Mouse (Mus musculus): ENCODE measurements around the gene Ssh1.

Gene Ssh1

DNA sequence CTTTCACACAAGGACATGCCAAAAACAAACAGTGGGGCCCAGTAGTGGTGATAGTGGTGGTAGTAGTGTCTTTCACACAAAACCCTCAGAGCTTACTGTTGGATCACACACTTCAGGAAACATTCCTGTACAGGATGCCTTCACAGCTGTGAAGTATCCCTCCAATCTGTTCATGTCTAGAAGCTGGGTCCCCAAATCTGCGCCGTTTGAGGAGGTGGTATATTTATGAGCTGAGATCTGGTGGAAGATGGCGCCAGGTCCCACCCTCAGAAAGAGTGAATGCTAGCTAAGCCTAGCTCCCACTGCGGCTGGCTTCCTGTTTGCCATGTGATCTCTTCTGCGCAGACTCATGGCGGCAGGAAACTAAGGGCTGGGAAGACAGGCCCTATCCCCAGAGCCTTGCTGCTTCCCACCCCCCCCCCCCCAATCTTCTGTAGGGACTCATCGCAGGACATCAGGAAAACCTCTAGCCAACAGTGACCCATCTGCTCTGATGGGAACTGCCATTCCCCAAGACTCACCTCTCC lies 28.0 kb downstream of the Ssh1 start:
- no peak for DNase-seq (ENCODE audit: low spot score)

GRCm38 (mm10) chr5:113964972-113965371 lies 28.7 kb downstream of the Ssh1 start:
- DNase-seq (ENCODE audit: low spot score), result no peak

- no peak for DNase-seq (ENCODE audit: low spot score)
Observed at GRCm38 (mm10) chr5:113961776-113962175, 31.9 kb downstream of the Ssh1 start.

DNA sequence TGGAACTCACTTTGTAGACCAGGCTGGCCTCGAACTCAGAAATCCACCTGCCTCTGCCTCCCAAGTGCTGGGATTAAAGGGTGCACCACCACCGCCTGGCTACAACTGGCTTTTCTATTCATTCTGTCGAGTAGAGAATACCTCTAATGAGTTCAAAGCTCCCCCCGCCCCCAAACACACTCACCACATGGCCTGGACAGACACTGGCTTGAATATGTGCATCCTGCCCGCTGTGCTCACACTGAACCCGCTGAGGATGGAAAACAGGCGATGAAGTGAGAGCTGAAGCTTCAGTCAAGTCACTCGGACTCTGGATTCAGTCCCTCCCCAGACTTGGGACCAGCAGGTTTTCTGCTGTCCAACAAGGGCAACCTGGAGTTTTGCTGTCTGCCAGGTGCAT lies 33.3 kb downstream of the Ssh1 start:
- DNase-seq (ENCODE audit: low spot score), result no peak

GRCm38 (mm10) chr5:113959039-113959438 lies 34.7 kb downstream of the Ssh1 start:
- DNase-seq (ENCODE audit: low spot score), result no peak

DNA sequence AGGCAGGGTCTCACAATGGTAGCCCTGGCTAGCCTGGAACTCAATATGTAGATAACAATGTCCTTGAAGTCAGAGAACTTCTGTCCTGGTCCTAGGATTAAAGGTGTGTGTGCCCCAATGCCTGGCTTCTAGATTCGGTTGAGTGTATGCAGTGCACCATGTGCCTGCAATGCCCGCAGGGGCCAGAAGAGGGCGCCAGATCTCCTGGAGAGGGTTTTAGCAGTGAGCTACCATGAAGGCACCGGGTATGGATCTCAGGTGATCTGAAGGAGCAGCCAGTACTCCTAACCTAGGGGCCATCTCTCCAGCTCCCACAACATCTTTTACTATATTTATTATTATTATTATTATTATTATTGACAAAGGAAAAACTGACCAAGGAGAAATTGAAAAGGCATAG lies 37.2 kb downstream of the Ssh1 start:
- peak; percentile 87 for DNase-seq (ENCODE audit: low spot score)

- no peak for DNase-seq (ENCODE audit: low spot score)
Observed at GRCm38 (mm10) chr5:113955691-113956090, 38.0 kb downstream of the Ssh1 start.

GRCm38 (mm10) chr5:113955281-113955680 lies 38.4 kb downstream of the Ssh1 start:
- no peak for DNase-seq (ENCODE audit: low spot score)

GRCm38 (mm10) chr5:113954421-113954820 lies 39.3 kb downstream of the Ssh1 start:
- DNase-seq (ENCODE audit: low spot score), result peak; percentile 65

DNA sequence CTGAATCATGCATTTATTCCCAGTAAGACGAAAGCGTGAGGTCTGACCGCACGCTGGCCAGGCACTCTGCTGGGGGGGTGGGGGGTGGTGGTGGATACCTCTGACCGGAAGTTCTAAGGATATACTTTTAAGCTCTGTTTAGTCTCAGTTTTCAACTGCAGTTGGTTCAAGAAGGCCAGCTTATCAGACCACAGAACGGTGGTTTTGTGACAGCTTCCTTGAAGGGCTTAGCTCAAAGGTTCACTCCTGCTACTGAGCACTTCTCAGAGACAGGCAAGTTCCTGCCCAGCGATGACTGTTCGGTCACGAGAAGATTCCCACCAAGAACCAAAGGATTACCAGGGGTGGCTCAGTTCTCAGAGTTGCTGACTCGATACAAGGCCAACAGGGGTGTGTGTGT lies 41.2 kb downstream of the Ssh1 start:
- DNase-seq (ENCODE audit: low spot score), result no peak

DNA sequence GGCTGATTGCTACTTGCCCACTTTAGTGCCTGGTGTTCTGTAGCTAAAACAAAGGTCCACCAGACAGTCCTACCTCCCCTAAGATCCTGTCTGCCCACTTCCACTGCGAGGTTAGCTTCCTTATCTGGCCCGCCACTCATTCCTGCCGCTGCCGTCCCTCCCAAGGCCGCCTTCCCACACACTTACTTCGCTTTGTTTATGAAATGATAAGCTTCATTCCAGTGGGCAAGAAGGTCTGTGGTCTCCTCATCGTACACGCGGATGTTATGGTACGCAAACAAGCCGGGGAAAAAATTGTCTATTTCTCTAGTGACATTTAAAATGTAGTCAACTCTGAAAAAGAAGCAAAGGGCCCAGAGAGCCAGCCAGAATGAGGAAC lies 42.0 kb downstream of the Ssh1 start:
- no peak for DNase-seq (ENCODE audit: low spot score)

GRCm38 (mm10) chr5:113950786-113951692 lies 42.7 kb downstream of the Ssh1 start:
- no peak for DNase-seq (ENCODE audit: low spot score)

DNA sequence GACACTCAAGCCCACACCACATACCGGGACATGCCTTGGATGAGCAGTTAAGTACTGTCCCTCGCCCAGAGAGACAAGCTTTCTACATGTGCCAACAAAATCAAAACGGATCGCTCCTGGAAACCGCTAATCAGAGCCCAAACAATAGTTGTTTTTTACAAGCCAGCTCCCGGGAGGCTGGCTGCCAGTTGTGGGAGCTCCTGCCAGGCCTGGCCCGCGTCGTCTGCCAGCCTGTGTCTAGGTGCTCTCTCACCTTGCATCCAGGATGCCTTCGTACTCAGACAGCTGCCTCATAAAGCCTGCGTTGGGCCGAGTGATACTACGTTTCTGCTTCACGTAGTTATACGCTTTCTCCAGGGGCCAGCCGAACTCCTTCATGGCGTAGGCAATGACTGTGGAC lies 43.6 kb downstream of the Ssh1 start:
- DNase-seq (ENCODE audit: low spot score), result no peak

DNA sequence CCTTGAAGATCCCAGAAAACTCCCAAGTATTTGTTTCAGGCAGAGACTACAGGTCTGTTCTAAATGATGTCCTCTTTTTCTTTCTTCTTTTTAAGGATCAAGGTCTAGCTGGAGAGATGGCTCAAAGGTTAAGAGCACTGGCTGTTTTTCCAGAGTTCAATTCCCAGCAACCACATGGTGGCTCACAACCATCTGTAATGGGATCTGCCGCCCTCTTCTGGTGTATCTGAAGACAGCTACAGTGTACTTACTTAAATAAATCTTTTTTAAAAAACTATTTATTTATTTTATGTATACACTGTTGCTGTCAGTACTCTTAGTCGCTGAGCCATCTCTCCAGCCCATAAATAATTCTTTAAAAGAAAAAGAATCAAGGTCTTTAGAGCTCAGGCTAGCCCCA lies 46.4 kb downstream of the Ssh1 start:
- DNase-seq (ENCODE audit: low spot score), result no peak

GRCm38 (mm10) chr5:113945126-113945525 lies 48.6 kb downstream of the Ssh1 start:
- DNase-seq (ENCODE audit: low spot score), result no peak

- no peak for DNase-seq (ENCODE audit: low spot score)
Observed at GRCm38 (mm10) chr5:113943328-113943727, 50.4 kb downstream of the Ssh1 start.

DNA sequence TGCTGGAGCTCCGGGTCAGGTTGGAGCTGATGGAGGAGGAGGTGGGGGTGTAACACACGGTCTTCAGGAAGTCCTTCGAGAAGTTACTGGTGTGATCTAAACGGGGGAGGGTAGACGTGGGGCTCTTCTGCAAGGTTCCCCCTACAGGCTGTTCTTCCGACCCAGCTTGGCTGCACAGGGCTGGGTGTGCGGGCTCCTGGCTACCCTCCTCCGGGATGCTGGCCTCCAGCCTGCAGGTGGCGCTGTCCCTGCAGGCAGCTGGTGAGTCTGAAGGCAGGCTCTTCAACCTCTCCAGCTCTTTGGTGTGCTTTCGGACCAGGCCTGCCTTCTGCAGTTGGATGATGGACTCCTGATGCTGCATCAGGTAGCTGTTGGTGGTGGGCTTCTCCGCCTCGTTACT lies 51.1 kb downstream of the Ssh1 start:
- no peak for DNase-seq (ENCODE audit: low spot score)

GRCm38 (mm10) chr5:113939263-113939900 lies 54.3 kb downstream of the Ssh1 start:
- DNase-seq (ENCODE audit: low spot score), result no peak

- DNase-seq (ENCODE audit: low spot score), result no peak
Observed at GRCm38 (mm10) chr5:113937650-113938049, 56.0 kb downstream of the Ssh1 start.

DNA sequence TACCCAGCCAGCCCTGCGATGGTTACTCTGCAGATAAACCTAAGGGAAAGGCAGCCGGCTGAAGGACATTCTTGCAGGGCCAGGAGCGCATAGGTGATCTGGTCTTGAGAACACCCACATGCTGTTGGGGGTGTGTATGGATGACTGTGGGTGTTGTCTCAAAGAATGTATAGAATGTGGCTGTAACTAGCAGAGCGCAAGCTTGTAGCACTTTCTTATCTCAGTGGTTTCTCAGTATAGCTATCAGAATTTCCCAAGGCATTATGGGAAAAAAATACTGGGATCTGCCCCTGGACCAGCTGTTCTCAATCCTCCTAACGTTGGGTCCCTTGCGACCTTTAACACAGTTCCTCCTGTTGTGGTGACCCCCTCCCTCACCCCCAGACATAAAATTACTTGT lies 59.8 kb downstream of the Ssh1 start:
- DNase-seq (ENCODE audit: low spot score), result no peak

DNA sequence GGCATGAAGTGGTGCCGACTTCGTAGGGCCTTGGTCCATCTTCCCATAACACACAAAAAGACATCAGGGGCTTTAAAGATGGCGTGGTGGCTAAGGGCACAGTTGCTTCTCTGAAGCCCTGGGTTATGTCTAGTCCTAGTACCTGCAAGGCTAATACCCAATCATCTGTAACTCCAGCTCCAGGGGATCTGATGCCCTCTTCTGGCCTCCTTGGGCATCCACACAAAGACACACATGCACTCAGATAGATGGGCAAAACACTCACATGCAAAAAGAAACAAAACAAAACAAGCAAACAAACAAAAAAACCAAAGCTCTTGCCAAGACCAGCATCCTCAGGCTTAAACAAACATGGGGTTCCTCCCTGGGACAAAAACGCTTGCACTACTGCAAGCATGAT lies 60.2 kb downstream of the Ssh1 start:
- DNase-seq (ENCODE audit: low spot score), result no peak

DNA sequence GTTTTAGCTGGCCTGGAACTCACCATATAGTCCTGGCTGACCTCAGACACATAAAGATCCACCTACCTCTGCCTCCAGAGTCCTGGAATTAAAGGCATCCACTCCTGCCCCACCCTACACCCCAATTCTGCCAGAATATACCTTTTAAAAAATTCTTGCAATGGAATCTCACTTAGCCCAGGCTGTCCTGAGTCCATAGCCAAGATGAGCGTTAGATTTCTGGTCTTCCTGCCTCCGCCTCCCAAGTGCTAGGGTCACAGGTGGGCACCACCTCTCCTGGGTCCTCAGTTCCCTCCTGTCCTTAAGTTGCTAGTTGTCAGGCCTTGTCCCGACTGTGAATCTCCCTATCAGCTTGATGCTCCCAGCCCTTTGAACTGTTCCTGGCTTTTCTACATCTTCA lies 61.4 kb downstream of the Ssh1 start:
- DNase-seq (ENCODE audit: low spot score), result no peak

Measured in spleen, adult 12 weeks (tissue).